9 mouse cellular contexts compared by ENCODE assay signal in genomic region chr11:101756616-101757015, GRCm38 (mm10). TPM values are rescaled to one million over a fixed set of nuclear protein-coding genes. Genes with fewer than 3 reads are reported as not detected.
A peak's percentile ranks its signal among the peaks of the same experiment; 100 is the strongest.
DNase-seq lines count a peak whose midpoint lies in the region; ATAC-seq and TF ChIP-seq lines count a peak whose summit lies in the region.
"Had no signal": no experiment of that assay in that cellular context is flagged by ENCODE, and none has a peak within 500 bp of the region (broad histone marks: within the 10 kb centered on the region; RNA-seq: fewer than 3 reads in every experiment).

No protein-coding gene starts in this region.

- H3K9me3 ChIP-seq in heart, embryonic 11.5 days (replicated peaks; ENCODE audit: control insufficient read depth, low read length): no peaks in the 10 kb centered on the region
- H3K9me3 ChIP-seq in midbrain, postnatal 0 days (ENCODE audit: low read length): no peaks in the 10 kb centered on the region
- H3K9me3 ChIP-seq in midbrain, embryonic 10.5 days (replicated peaks): no peaks in the 10 kb centered on the region
- no peaks in the 10 kb centered on the region for H3K9me3 ChIP-seq in forebrain, embryonic 11.5 days (ENCODE audit: control insufficient read depth, low read length)
- H3K9me3 ChIP-seq: midbrain, embryonic 15.5 days had no signal

- no peak overlapping the region for H3K4me3 ChIP-seq in heart, embryonic 11.5 days (ENCODE audit: low read depth, low read length)
- no peak overlapping the region for H3K4me3 ChIP-seq in midbrain, postnatal 0 days (ENCODE audit: low read depth, low read length)
- no peak overlapping the region for H3K4me3 ChIP-seq in midbrain, embryonic 10.5 days
- H3K4me3 ChIP-seq in forebrain, embryonic 11.5 days (ENCODE audit: low read depth, low read length): no peak overlapping the region
- H3K4me3 ChIP-seq: midbrain, embryonic 15.5 days had no signal

- peaks cover 43% of the 10 kb centered on the region for H3K36me3 ChIP-seq in heart, embryonic 11.5 days (ENCODE audit: control insufficient read depth, insufficient read depth, low read length)
- peaks cover 60% of the 10 kb centered on the region for H3K36me3 ChIP-seq in midbrain, postnatal 0 days (ENCODE audit: insufficient read depth, low read length)
- peaks cover 98% of the 10 kb centered on the region for H3K36me3 ChIP-seq in midbrain, embryonic 10.5 days
- H3K36me3 ChIP-seq in forebrain, embryonic 11.5 days (ENCODE audit: control insufficient read depth, insufficient read depth, low read length): peaks cover 4% of the 10 kb centered on the region

- TF ChIP-seq CTCF in midbrain, postnatal 0 days (IDR thresholded peaks at IDR 0.05): no peak

- no peaks in the 10 kb centered on the region for H3K4me1 ChIP-seq in heart, embryonic 11.5 days (ENCODE audit: control insufficient read depth, insufficient read depth, low read length)
- H3K4me1 ChIP-seq in midbrain, postnatal 0 days (ENCODE audit: insufficient read depth, low read length): no peaks in the 10 kb centered on the region
- H3K4me1 ChIP-seq in midbrain, embryonic 10.5 days: no peaks in the 10 kb centered on the region
- H3K4me1 ChIP-seq in forebrain, embryonic 11.5 days (replicated peaks; ENCODE audit: control insufficient read depth, insufficient read depth, low read length): no peaks in the 10 kb centered on the region
- H3K4me1 ChIP-seq: midbrain, embryonic 15.5 days had no signal

- no peaks in the 10 kb centered on the region for H3K27me3 ChIP-seq in heart, embryonic 11.5 days (ENCODE audit: control insufficient read depth, insufficient read depth, low read length)
- H3K27me3 ChIP-seq in midbrain, postnatal 0 days (ENCODE audit: insufficient read depth, low read length): no peaks in the 10 kb centered on the region
- H3K27me3 ChIP-seq in midbrain, embryonic 10.5 days (ENCODE audit: low read depth, poor library complexity, severe bottlenecking): no peaks in the 10 kb centered on the region
- H3K27me3 ChIP-seq in forebrain, embryonic 11.5 days (ENCODE audit: control insufficient read depth, insufficient read depth, low read length): no peaks in the 10 kb centered on the region
- H3K27me3 ChIP-seq: midbrain, embryonic 15.5 days had no signal

- no peak overlapping the region for H3K4me2 ChIP-seq in heart, embryonic 11.5 days
- no peak overlapping the region for H3K4me2 ChIP-seq in midbrain, postnatal 0 days (ENCODE audit: low read depth, low read length, poor library complexity, severe bottlenecking)
- H3K4me2 ChIP-seq in forebrain, embryonic 11.5 days (ENCODE audit: low read depth, low read length, severe bottlenecking): no peak overlapping the region
- H3K4me2 ChIP-seq: midbrain, embryonic 15.5 days had no signal

- no peak for ATAC-seq in heart, embryonic 11.5 days (replicated peaks; ENCODE audit: insufficient number of reproducible peaks, low FRiP score, low TSS enrichment)
- ATAC-seq in midbrain, postnatal 0 days (ENCODE audit: low FRiP score): no peak
- ATAC-seq in forebrain, embryonic 11.5 days (replicated peaks; ENCODE audit: low FRiP score): no peak
- ATAC-seq: midbrain, embryonic 15.5 days had no signal

- peak; percentile 96 for DNase-seq in heart, adult 11 months
- peak; percentile 57 for DNase-seq in midbrain, postnatal 0 days (ENCODE audit: low spot score)
- no peak for DNase-seq in midbrain, embryonic 10.5 days (ENCODE audit: low spot score)
- peak; percentile 71 for DNase-seq in gastrocnemius, postnatal 25 days
- peak; percentile 35 for DNase-seq in telencephalon, adult 2 months (ENCODE audit: low read depth, low spot score)
- DNase-seq in forebrain, embryonic 11.5 days (ENCODE audit: low spot score): no peak
- DNase-seq: cerebellum, adult 9-11 months had no signal

- no peak overlapping the region for H3K9ac ChIP-seq in heart, embryonic 11.5 days (ENCODE audit: low read depth, low read length)
- H3K9ac ChIP-seq in midbrain, postnatal 0 days (replicated peaks; ENCODE audit: low read length, poor library complexity, severe bottlenecking): no peak overlapping the region
- no peak overlapping the region for H3K9ac ChIP-seq in forebrain, embryonic 11.5 days (ENCODE audit: low read length)
- H3K9ac ChIP-seq: midbrain, embryonic 15.5 days had no signal

- WGBS in heart, embryonic 11.5 days (ENCODE audit: insufficient replicate concordance): 95% methylated on average over 8 of the region's 8 CpGs
- WGBS in midbrain, postnatal 0 days: 89% methylated on average over 8 of the region's 8 CpGs
- 96% methylated on average over 8 of the region's 8 CpGs for WGBS in midbrain, embryonic 10.5 days
- WGBS in forebrain, embryonic 11.5 days: 94% methylated on average over 8 of the region's 8 CpGs

- no peak overlapping the region for H3K27ac ChIP-seq in heart, embryonic 11.5 days (ENCODE audit: low read depth, low read length)
- H3K27ac ChIP-seq in midbrain, postnatal 0 days (ENCODE audit: low read depth, low read length): no peak overlapping the region
- H3K27ac ChIP-seq in midbrain, embryonic 10.5 days (replicated peaks): no peak overlapping the region
- H3K27ac ChIP-seq in forebrain, embryonic 11.5 days (ENCODE audit: low read depth, low read length): no peak overlapping the region
- H3K27ac ChIP-seq: midbrain, embryonic 15.5 days had no signal

RNA-seq across cellular contexts. Expression of gene Dhx8, which starts 23.9 kb away (rescaled TPM):
- 24.3 and 26.1 TPM in 2 replicates for polyA plus RNA-seq in heart, embryonic 11.5 days (2014; fragmentation: Nextera tagmentation; extraction: Ambion mirVana)
- total RNA-seq in midbrain, postnatal 0 days (2014; rRNA removed): 25.7 and 28.5 TPM in 2 replicates
- 22.2 and 30.6 TPM in 2 replicates for polyA plus RNA-seq in midbrain, postnatal 0 days (2015; fragmentation: Nextera tagmentation; extraction: Ambion mirVana)
- polyA plus RNA-seq in midbrain, embryonic 10.5 days (2016; fragmentation: Nextera tagmentation; extraction: Ambion mirVana): 40.0 and 44.0 TPM in 2 replicates
- total RNA-seq in gastrocnemius, postnatal 25 days (2021): 10 to 100 TPM; 12.4 TPM
- polyA plus RNA-seq in forebrain, embryonic 11.5 days (2014; fragmentation: Nextera tagmentation; extraction: Ambion mirVana): 43.6 and 46.4 TPM in 2 replicates

RNA-seq across cellular contexts. Expression of gene Etv4, which starts 28.6 kb away (rescaled TPM):
- polyA plus RNA-seq in heart, embryonic 11.5 days (2014; fragmentation: Nextera tagmentation; extraction: Ambion mirVana): 4.5 and 8.7 TPM in 2 replicates
- total RNA-seq in midbrain, postnatal 0 days (2014; rRNA removed): 25.6 and 30.4 TPM in 2 replicates
- 18.4 and 18.5 TPM in 2 replicates for polyA plus RNA-seq in midbrain, postnatal 0 days (2015; fragmentation: Nextera tagmentation; extraction: Ambion mirVana)
- 9.4 and 10.5 TPM in 2 replicates for polyA plus RNA-seq in midbrain, embryonic 10.5 days (2016; fragmentation: Nextera tagmentation; extraction: Ambion mirVana)
- total RNA-seq in gastrocnemius, postnatal 25 days (2021): 1 to 10 TPM; 5.7 to 6.1 TPM
- polyA plus RNA-seq in forebrain, embryonic 11.5 days (2014; fragmentation: Nextera tagmentation; extraction: Ambion mirVana): 7.6 and 10.4 TPM in 2 replicates

Comparison
In these comparisons a context has a peak if more than half of its experiments do, and no peak if none do; other contexts are left out.
1. DNase-seq: peak in heart, adult 11 months (single experiment), midbrain, postnatal 0 days (single experiment), gastrocnemius, postnatal 25 days (single experiment) and telencephalon, adult 2 months (single experiment); none in midbrain, embryonic 10.5 days (single experiment) and forebrain, embryonic 11.5 days (single experiment).